Mouse (Mus musculus) forebrain, embryonic 14.5 days (tissue): ENCODE measurements around the gene Ddr1. TPM values are rescaled to one million over a fixed set of nuclear protein-coding genes. Genes with fewer than 3 reads are reported as not detected.

Experiments
- ATAC-seq: fragments of 200-750 bp; cut with Nextera tagmentation; 2 replicates; pipeline ENCODE4 v1.8.0; 2017; ENCODE audit warnings: mild to moderate bottlenecking, moderate library complexity
- DNase-seq: peaks from one replicate; pipeline ENCODE4 v3.0.0-alpha.2; 2015; ENCODE audit warnings: low spot score
- H3K27ac ChIP-seq: fragments of 300-500 bp; sonication (generic); 2 replicates; pipeline ENCODE4 v1.5.1; 2014; ENCODE audit warnings: low read depth, mild to moderate bottlenecking, control low read depth, low read length, moderate library complexity
- H3K27me3 ChIP-seq: fragments of 300-500 bp; sonication (generic); replicated peaks from 2 replicates; pipeline ENCODE4 v1.6.1; 2014; ENCODE audit warnings: low read length, control low read depth, mixed read lengths; ENCODE audit not compliant: control insufficient read depth, insufficient read depth
- H3K36me3 ChIP-seq: fragments of 300-500 bp; sonication (generic); 2 replicates; pipeline ENCODE4 v1.6.1; 2014; ENCODE audit warnings: low read length, control low read depth; ENCODE audit not compliant: control insufficient read depth, insufficient read depth
- H3K4me1 ChIP-seq: fragments of 300-500 bp; sonication (generic); 2 replicates; pipeline ENCODE4 v1.6.1; 2014; ENCODE audit warnings: antibody characterized with exemption, low read length, control low read depth; ENCODE audit not compliant: control insufficient read depth, insufficient read depth
- H3K4me2 ChIP-seq: fragments of 300-500 bp; sonication (generic); 2 replicates; pipeline ENCODE4 v1.6.1; 2014; ENCODE audit warnings: mild to moderate bottlenecking, control low read depth, low read length
- H3K4me3 ChIP-seq: fragments of 300-500 bp; sonication (generic); 2 replicates; pipeline ENCODE4 v1.5.1; 2014; ENCODE audit warnings: low read depth, low read length, control low read depth
- H3K9ac ChIP-seq: fragments of 300-500 bp; sonication (generic); 2 replicates; pipeline ENCODE4 v1.6.1; 2014; ENCODE audit warnings: mild to moderate bottlenecking, low read length, control low read depth, moderate library complexity
- H3K9me3 ChIP-seq: fragments of 300-500 bp; sonication (generic); replicated peaks from 2 replicates; pipeline ENCODE4 v1.6.1; 2016; ENCODE audit warnings: low read length, control low read depth, mixed read lengths; ENCODE audit not compliant: control insufficient read depth
- WGBS: fragments of 180-500 bp; shearing (Covaris S2); extraction: QIAGEN DNeasy Blood & Tissue Kit; methylation state at CpG from one replicate; pipeline ENCODE4 v1.1.7; 2014; 5-methylcytosine and 5-hydroxymethylcytosine counted together
- polyA plus RNA-seq: library from polyadenylated mRNA; unstranded; fragments of >200 nt; fragmentation: Nextera tagmentation; extraction: Ambion mirVana; gene quantifications from 2 replicates; pipeline ENCODE4 v1.2.1, GENCODE M21; 2014

The Ddr1 gene
- polyA plus RNA-seq, 1 experiment from 2014 or later, result 62.0 TPM

DNA sequence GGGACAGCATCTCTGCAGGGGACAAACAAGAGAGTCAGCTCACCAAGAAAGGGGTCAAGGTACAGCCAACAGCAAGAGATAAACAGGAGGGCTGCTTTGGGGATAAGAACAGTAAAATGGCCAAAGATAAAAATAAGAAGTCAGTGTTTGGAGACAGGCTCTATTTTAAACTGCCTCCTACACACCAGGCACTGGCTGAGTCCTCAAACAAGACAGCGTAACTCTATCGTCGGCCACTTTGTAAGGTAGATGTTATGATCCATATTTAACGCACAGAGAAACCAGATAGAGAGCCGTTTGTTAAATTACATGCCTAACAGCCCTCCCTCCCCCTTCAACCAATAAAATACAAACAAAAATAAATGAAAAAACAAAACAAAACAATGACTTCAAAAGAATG, 10.5 kb downstream of the Ddr1 start:
- Histone ChIP-seq H3K27me3 (no peaks in the 10 kb centered on the region), H3K4me2 (no peak overlapping the region), H3K4me3 (no peak overlapping the region), H3K36me3 (peaks cover 63% of the 10 kb centered on the region), H3K9ac (no peak overlapping the region), H3K4me1 (peaks cover 16% of the 10 kb centered on the region), H3K9me3 (no peaks in the 10 kb centered on the region), H3K27ac (no peak overlapping the region)
- DNase-seq, result no peak
- ATAC-seq, result no peak
- WGBS, result 92% methylated on average over 5 of the region's 5 CpGs

DNA sequence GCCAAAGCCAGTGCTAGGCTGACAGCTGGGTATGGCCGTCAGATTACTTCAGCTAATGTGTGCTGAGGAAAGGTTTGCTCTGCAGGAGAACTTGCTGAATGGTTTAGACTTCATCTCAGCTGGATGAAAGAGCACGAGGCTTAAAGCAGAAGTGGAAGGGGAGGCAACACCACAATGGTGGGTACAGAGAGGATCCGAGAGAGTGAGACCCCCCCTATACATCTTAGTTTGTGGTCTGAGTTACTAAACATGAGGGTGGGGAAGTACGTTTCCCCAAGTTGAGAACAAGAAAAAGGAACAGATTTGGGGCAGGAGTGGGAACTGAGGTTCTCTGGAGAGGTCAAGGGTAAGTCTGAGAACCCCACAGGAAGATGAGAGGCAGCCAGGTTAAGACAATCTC, 12.1 kb downstream of the Ddr1 start:
- DNase-seq, result no peak
- H3K27ac ChIP-seq, result no peak overlapping the region
- no peak overlapping the region for H3K9ac ChIP-seq
- no peak for ATAC-seq
- no peaks in the 10 kb centered on the region for H3K27me3 ChIP-seq
- peaks cover 78% of the 10 kb centered on the region for H3K36me3 ChIP-seq
- peaks cover 8% of the 10 kb centered on the region for H3K4me1 ChIP-seq
- H3K4me2 ChIP-seq, result no peak overlapping the region
- 87% methylated on average over 4 of the region's 4 CpGs for WGBS
- no peak overlapping the region for H3K4me3 ChIP-seq
- no peaks in the 10 kb centered on the region for H3K9me3 ChIP-seq

DNA sequence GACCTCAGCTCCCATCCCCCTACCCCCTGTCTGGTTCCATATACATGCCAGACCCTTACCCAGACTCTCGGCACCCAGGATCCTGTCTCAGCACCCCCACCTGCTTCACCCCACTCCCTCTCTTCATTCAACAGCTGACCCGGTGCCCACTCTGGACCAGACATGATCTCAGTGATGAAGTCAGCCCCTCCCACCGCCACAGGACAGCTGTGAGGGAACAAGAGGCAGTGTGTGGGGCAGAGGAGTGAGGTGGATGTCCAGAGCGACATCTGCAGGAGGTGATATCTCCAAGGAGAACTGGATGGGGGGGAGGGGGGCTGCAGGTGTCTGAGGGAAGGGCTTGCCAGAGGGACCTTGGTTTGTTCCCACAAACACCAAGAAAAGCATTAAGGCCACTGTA, 12.6 kb downstream of the Ddr1 start:
- Histone ChIP-seq H3K27ac (no peak overlapping the region), H3K27me3 (no peaks in the 10 kb centered on the region), H3K36me3 (peaks cover 84% of the 10 kb centered on the region), H3K9me3 (no peaks in the 10 kb centered on the region), H3K4me3 (no peak overlapping the region), H3K4me2 (no peak overlapping the region), H3K4me1 (peaks cover 2% of the 10 kb centered on the region; the same call in 1 of the 2 replicates), H3K9ac (no peak overlapping the region)
- WGBS, result 90% methylated on average over 4 of the region's 4 CpGs
- ATAC-seq, result no peak
- no peak for DNase-seq

DNA sequence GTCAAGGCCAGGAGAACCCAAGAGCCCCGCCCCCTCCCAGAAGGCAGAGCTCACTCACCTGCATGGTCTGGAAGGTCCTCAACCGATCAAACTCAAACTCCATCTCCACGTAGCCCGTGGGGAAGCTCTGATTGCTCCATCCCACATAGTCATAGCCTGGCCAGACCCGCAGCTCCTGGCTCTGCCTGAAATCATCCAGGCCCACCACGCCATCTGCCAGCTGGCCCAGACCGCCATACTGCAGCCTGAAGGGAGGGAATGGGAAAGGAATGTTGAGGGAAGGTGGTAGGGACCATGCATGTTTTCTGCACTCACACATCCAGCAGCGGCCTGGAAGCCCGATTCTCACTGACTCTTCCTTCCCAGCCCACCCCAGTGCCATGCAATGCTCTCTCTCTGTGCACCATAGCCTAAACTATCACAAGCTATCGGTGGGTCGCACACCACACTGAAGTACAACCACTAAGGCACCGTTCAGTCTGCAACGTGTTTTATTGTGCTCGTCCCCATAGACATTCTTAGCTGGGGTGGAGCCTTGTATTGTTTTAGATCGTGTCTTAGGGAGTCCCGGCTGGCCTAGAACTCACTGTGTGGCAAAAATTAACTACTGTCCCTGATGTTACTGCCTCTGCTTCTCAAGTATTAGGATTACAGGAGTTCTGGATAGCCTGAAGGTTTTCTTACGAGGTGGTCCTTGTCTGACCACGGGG, 14.3 kb downstream of the Ddr1 start:
- Histone ChIP-seq H3K27ac (no peak overlapping the region), H3K27me3 (no peaks in the 10 kb centered on the region), H3K4me1 (no peaks in the 10 kb centered on the region), H3K4me3 (no peak overlapping the region), H3K4me2 (no peak overlapping the region), H3K9ac (no peak overlapping the region), H3K9me3 (no peaks in the 10 kb centered on the region), H3K36me3 (peaks cover 93% of the 10 kb centered on the region)
- 92% methylated on average over 18 of the region's 18 CpGs for WGBS
- ATAC-seq (no peak), DNase-seq (no peak)

DNA sequence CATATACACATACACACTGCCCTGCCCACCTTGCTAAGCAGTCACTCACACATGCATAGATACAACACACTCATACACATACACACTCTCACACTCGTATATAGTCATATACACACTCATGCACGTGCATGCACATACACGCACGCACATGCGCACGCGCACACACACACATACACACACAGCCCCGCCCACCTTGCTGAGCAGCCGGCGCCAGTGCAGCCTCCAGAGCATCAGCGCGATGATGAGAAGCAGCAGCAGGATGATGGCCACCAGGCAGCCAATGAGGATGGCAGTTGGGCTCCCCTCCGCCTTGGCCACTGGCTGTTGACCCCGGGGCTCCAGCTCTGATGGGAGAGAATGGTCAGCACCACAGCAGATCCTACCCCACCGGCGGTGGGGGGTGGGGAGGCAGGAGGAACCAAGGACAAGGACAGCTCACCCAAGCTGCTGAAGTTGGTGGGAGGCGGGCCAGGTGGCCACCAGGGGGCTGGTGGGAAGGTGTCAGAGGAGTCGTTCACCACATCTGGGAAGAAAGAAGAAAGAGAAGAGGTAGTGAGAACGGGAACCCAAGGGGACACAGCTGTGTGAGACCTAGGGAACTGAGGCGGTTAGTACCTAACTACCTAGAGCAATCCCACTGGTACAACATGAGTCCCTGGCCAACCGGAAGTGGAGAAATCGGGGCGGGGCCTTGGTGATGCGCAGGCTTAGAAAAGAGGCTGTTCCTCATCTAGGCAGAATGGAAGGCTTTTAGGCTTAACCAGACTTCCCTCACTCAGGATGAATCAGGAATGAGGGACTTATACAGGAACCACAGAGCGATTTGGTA, 15.9 kb downstream of the Ddr1 start:
- 91% methylated on average over 25 of the region's 25 CpGs for WGBS
- ATAC-seq (no peak), DNase-seq (no peak)
- no peak overlapping the region for H3K4me3 ChIP-seq
- H3K9me3 ChIP-seq, result no peaks in the 10 kb centered on the region
- no peak overlapping the region for H3K9ac ChIP-seq
- no peaks in the 10 kb centered on the region for H3K4me1 ChIP-seq
- H3K36me3 ChIP-seq, result peaks cover 100% of the 10 kb centered on the region
- no peaks in the 10 kb centered on the region for H3K27me3 ChIP-seq
- H3K27ac ChIP-seq, result no peak overlapping the region
- no peak overlapping the region for H3K4me2 ChIP-seq

DNA sequence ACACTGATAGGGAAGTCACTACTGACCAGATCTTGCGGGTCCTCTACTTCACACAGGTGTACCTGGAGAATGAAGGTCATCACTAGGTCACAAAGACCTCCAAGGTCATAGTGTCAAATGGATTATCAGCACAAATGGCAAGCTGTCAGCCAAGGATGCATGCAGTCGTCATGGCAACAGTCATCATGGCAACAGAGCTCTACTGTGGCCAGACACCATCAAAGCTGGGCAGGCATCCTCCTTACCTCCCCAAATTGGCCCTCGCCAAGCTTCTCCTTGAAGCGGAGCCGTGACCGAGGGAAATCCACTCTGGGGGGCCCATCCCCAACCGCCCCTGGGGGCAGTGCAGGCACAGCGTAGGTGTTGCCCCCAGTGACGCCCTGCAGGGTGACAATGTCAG, 19.4 kb downstream of the Ddr1 start:
- H3K4me3 ChIP-seq, result no peak overlapping the region
- no peaks in the 10 kb centered on the region for H3K9me3 ChIP-seq
- H3K4me2 ChIP-seq, result no peak overlapping the region
- ATAC-seq (no peak), DNase-seq (peak; percentile 43)
- no peaks in the 10 kb centered on the region for H3K4me1 ChIP-seq
- H3K36me3 ChIP-seq, result peaks cover 99% of the 10 kb centered on the region
- WGBS, result 71% methylated on average over 9 of the region's 9 CpGs
- no peak overlapping the region for H3K27ac ChIP-seq
- no peaks in the 10 kb centered on the region for H3K27me3 ChIP-seq
- H3K9ac ChIP-seq, result no peak overlapping the region

DNA sequence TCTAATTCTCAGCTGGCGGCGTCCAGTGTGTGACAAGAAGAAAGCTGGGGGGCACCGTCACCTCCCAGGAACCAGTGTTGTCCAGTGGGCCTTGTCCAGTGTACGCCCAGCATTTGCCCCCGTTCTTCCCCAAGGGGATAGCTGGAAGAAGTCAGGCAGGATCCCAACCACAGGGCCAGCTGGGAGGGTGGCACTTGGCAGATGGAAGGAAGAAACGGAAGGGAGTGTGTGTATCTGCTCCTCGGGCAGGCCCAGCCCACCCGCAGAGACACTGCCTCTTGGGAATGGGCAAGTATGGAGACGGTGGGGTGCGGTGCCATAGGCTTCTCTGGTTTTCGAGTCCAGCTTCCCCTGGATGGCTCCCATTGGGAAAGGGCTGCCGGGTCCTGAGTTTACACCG, 22.4 kb downstream of the Ddr1 start:
- no peaks in the 10 kb centered on the region for H3K27me3 ChIP-seq
- no peak overlapping the region for H3K4me3 ChIP-seq
- DNase-seq (no peak), ATAC-seq (no peak)
- no peaks in the 10 kb centered on the region for H3K4me1 ChIP-seq
- H3K4me2 ChIP-seq, result no peak overlapping the region
- WGBS, result 86% methylated on average over 13 of the region's 13 CpGs
- no peak overlapping the region for H3K27ac ChIP-seq
- H3K9me3 ChIP-seq, result no peaks in the 10 kb centered on the region
- H3K9ac ChIP-seq, result no peak overlapping the region
- H3K36me3 ChIP-seq, result peaks cover 72% of the 10 kb centered on the region

DNA sequence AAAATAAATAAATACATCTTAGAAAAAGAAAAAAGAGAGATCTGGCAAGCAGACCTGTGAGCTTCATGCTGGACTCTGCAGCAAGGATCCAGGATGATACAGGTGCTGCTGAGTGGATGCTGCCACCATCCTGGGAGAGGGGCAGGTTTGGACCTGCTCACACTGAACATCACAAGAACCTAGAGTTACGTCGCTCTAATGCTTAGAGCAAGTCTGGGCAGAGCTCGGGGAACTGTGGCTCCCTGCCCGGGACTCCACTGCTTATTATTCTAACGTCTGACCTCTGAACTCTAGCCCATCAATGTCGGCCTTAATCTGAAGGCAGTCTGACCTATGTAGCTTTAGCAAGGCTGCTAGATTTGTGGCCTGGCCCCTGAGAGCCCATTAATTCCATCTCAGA, 23.8 kb downstream of the Ddr1 start:
- no peaks in the 10 kb centered on the region for H3K4me1 ChIP-seq
- H3K9me3 ChIP-seq, result no peaks in the 10 kb centered on the region
- DNase-seq (no peak), ATAC-seq (no peak)
- no peak overlapping the region for H3K9ac ChIP-seq
- no peak overlapping the region for H3K4me2 ChIP-seq
- no peak overlapping the region for H3K27ac ChIP-seq
- WGBS, result 62% methylated on average over 6 of the region's 6 CpGs
- no peaks in the 10 kb centered on the region for H3K27me3 ChIP-seq
- H3K4me3 ChIP-seq, result no peak overlapping the region
- H3K36me3 ChIP-seq, result peaks cover 58% of the 10 kb centered on the region

DNA sequence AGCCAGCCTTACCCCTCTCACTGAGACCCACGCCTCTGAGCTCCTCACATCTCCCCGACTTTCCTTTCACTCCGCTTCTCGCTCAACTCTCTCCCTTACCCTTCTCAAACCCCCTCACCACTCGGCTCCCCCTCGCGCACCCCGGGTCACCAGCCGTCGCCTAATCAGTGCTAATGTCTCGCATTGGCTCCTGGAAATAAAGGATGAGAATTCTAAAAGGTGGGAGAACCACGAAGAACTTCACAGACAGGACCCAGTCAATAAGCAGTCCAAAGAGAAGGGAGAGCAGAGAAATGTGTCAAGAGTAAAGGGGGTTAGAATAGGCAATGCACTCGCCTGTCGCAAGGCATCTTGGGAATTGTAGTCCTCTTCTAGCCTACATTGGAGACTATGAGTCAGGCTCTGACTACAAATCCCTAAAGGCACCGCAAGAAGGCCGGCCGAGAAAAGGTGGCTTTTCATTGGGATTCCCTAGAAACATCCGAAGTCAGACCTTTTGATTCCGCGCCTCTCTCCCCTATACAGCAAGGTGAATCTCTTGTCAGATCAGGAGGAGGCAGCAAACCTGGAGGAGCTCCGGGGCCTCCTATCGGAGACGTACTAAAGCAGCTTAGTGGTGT, 30.9 kb downstream of the Ddr1 start, which contains the start of gene Gtf2h4:
Gene Gtf2h4, minus strand, starts transcription at position 324 of the 620 bp plus-strand sequence.
- ATAC-seq (peak; percentile 99), DNase-seq (peak; percentile 99)
- H3K4me3 ChIP-seq, result peak within 1 kb of the TSS; percentile 49
- no peaks in the 10 kb centered on the region for H3K9me3 ChIP-seq
- H3K27me3 ChIP-seq, result no peaks in the 10 kb centered on the region
- H3K4me2 ChIP-seq, result peak within 1 kb of the TSS; percentile 55
- no peaks in the 10 kb centered on the region for H3K36me3 ChIP-seq
- H3K9ac ChIP-seq, result peak within 1 kb of the TSS; percentile 74
- H3K27ac ChIP-seq, result no peak within 1 kb of the TSS
- WGBS, result 2% methylated on average over 23 of the region's 23 CpGs
- no peaks in the 10 kb centered on the region for H3K4me1 ChIP-seq
